Comparison of ENCODE assay signal across 8 mouse cellular contexts in the genomic region with DNA sequence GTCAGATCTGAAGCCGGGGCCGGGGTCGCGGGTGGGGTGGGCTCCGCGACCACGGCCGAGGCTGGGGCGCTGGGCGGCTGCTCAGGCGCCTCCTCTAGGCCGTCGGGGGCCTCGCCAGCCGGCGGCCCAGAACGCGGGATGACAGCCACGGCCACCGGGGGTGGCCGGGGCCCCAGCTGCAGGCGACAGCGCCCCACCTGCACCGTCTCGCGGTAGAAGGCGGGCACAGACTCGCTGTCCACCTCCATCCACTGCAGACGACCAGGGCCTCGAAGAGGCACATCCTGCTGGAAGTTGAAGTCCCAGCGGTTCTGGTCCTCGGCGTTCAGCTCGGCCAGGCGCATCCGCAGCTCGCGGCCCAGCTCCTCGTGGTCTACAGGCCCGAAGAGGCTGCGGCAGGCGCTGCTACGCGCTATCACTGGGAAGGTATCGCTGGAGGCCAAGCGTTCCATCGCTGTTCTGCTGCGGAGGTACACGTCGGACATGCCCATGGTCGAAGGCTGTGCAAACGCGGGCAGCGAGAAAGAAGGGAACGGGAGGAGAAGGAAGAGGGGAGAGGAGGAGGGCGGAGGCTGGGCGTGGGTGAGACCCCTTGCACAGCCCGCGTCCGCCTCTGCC. TPM values are rescaled to one million over a fixed set of nuclear protein-coding genes. Genes with fewer than 3 reads are reported as not detected.
DNase-seq lines count a peak whose midpoint lies in the region; ATAC-seq and TF ChIP-seq lines count a peak whose summit lies in the region.

No protein-coding gene starts in this region.

- peak overlapping the region; percentile 54 for H3K4me3 ChIP-seq in layer of hippocampus, adult 2 months
- H3K4me3 ChIP-seq in embryonic facial prominence, embryonic 14.5 days (ENCODE audit: low read depth, low read length): peak overlapping the region; percentile 60
- peak overlapping the region; percentile 43 for H3K4me3 ChIP-seq in hindbrain, postnatal 0 days (ENCODE audit: low read length)
- H3K4me3 ChIP-seq in midbrain, embryonic 16.5 days (ENCODE audit: low read depth, low read length): peak overlapping the region; percentile 50

- WGBS in embryonic facial prominence, embryonic 14.5 days: 36% methylated on average over 32 of the region's 60 CpGs
- WGBS in hindbrain, postnatal 0 days: 38% methylated on average over 57 of the region's 60 CpGs
- 33% methylated on average over 58 of the region's 60 CpGs for WGBS in midbrain, embryonic 16.5 days

- H3K36me3 ChIP-seq in embryonic facial prominence, embryonic 14.5 days (ENCODE audit: control insufficient read depth, insufficient read depth, low read length): peaks cover 13% of the 10 kb centered on the region; the same call in 1 of the 2 replicates
- no peaks in the 10 kb centered on the region for H3K36me3 ChIP-seq in hindbrain, postnatal 0 days (ENCODE audit: insufficient read depth, low read length)
- H3K36me3 ChIP-seq in midbrain, embryonic 16.5 days (ENCODE audit: control insufficient read depth, insufficient read depth, low read length): no peaks in the 10 kb centered on the region

- no peak for DNase-seq in layer of hippocampus, adult 2 months (ENCODE audit: low spot score in 2 of 2)
- no peak for DNase-seq in layer of hippocampus, adult 9-11 months
- no peak for DNase-seq in embryonic facial prominence, embryonic 14.5 days (ENCODE audit: low spot score)
- no peak for DNase-seq in hindbrain, postnatal 0 days (ENCODE audit: low spot score)
- DNase-seq in frontal cortex, postnatal 25 days (ENCODE audit: low spot score in 2 of 2): no peak
- DNase-seq in spleen, adult 18-20 months: no peak
- no peak for DNase-seq in cerebellum, adult 8-10 months

- no peaks in the 10 kb centered on the region for H3K27me3 ChIP-seq in embryonic facial prominence, embryonic 14.5 days (replicated peaks; ENCODE audit: control insufficient read depth, insufficient read depth, low read length)
- no peaks in the 10 kb centered on the region for H3K27me3 ChIP-seq in hindbrain, postnatal 0 days (ENCODE audit: insufficient read depth, low read length)
- H3K27me3 ChIP-seq in midbrain, embryonic 16.5 days (ENCODE audit: control insufficient read depth, insufficient read depth, low read depth, low read length): no peaks in the 10 kb centered on the region

- H3K4me1 ChIP-seq in embryonic facial prominence, embryonic 14.5 days (ENCODE audit: control insufficient read depth, insufficient read depth, low read length): peaks cover 5% of the 10 kb centered on the region; the same call in 1 of the 2 replicates
- H3K4me1 ChIP-seq in hindbrain, postnatal 0 days (ENCODE audit: insufficient read depth, low read length): no peaks in the 10 kb centered on the region
- 0 out of 2 replicates have a peak, but pooled peaks cover 3% of the 10 kb centered on the region for H3K4me1 ChIP-seq in midbrain, embryonic 16.5 days (ENCODE audit: control insufficient read depth, insufficient read depth, low read length)

- H3K27ac ChIP-seq in layer of hippocampus, adult 2 months: no peak overlapping the region
- peak overlapping the region; percentile 85 for H3K27ac ChIP-seq in embryonic facial prominence, embryonic 14.5 days (replicated peaks; ENCODE audit: low read depth, low read length)
- H3K27ac ChIP-seq in hindbrain, postnatal 0 days: no peak overlapping the region
- peak overlapping the region; percentile 52 for H3K27ac ChIP-seq in midbrain, embryonic 16.5 days (ENCODE audit: low read length)

- H3K9ac ChIP-seq in embryonic facial prominence, embryonic 14.5 days (ENCODE audit: low read depth, low read length): peak overlapping the region; percentile 83
- H3K9ac ChIP-seq in hindbrain, postnatal 0 days (replicated peaks; ENCODE audit: low read length): peak overlapping the region; percentile 41
- H3K9ac ChIP-seq in midbrain, embryonic 16.5 days (ENCODE audit: low read depth, low read length): peak overlapping the region; percentile 66

- peaks cover 27% of the 10 kb centered on the region for H3K9me3 ChIP-seq in embryonic facial prominence, embryonic 14.5 days (ENCODE audit: control insufficient read depth, low read length)
- H3K9me3 ChIP-seq in hindbrain, postnatal 0 days (ENCODE audit: low read length): peaks cover 6% of the 10 kb centered on the region; the same call in 1 of the 2 replicates
- peaks cover 17% of the 10 kb centered on the region for H3K9me3 ChIP-seq in midbrain, embryonic 16.5 days (replicated peaks; ENCODE audit: control insufficient read depth, low read length, poor library complexity, severe bottlenecking)

- ATAC-seq in embryonic facial prominence, embryonic 14.5 days (ENCODE audit: low read depth): peak; percentile 0; the same call in 1 of the 2 replicates
- ATAC-seq in hindbrain, postnatal 0 days: no peak
- no peak; the same call in 1 of the 2 replicates for ATAC-seq in midbrain, embryonic 16.5 days

- H3K4me2 ChIP-seq in embryonic facial prominence, embryonic 14.5 days (ENCODE audit: low read depth, low read length): peak overlapping the region; percentile 53
- H3K4me2 ChIP-seq in hindbrain, postnatal 0 days (ENCODE audit: low read depth, low read length): peak overlapping the region; percentile 62
- peak overlapping the region; percentile 56 for H3K4me2 ChIP-seq in midbrain, embryonic 16.5 days (ENCODE audit: low read length)

- TF ChIP-seq CTCF in layer of hippocampus, adult 2 months (conservative IDR thresholded peaks at IDR 0.05): no peak
- TF ChIP-seq CTCF in hindbrain, postnatal 0 days (IDR thresholded peaks at IDR 0.05; ENCODE audit: low read depth): no peak

RNA-seq across cellular contexts. Expression of gene Cdkn1c, which starts 0.5 kb away (rescaled TPM):
- total RNA-seq in layer of hippocampus, adult 2 months (2021): 1 to 10 TPM; 2.5 to 6.7 TPM
- 2,410 and 2,543 TPM in 2 replicates for polyA plus RNA-seq in embryonic facial prominence, embryonic 14.5 days (2014; fragmentation: Nextera tagmentation; extraction: Ambion mirVana)
- total RNA-seq in hindbrain, postnatal 0 days (2014; rRNA removed): 127 and 139 TPM in 2 replicates
- polyA plus RNA-seq in hindbrain, postnatal 0 days (2015; fragmentation: Nextera tagmentation; extraction: Ambion mirVana): 144 and 150 TPM in 2 replicates
- polyA plus RNA-seq in midbrain, embryonic 16.5 days (2015; fragmentation: Nextera tagmentation; extraction: Ambion mirVana): 171 and 184 TPM in 2 replicates

RNA-seq across cellular contexts. Expression of gene Slc22a18, which starts 13.2 kb away (rescaled TPM):
- total RNA-seq in layer of hippocampus, adult 2 months (2021): under 1 TPM; 0.29 to 0.54 TPM
- 2.5 and 2.8 TPM in 2 replicates for polyA plus RNA-seq in embryonic facial prominence, embryonic 14.5 days (2014; fragmentation: Nextera tagmentation; extraction: Ambion mirVana)
- 0.58 and 1.8 TPM in 2 replicates for total RNA-seq in hindbrain, postnatal 0 days (2014; rRNA removed)
- polyA plus RNA-seq in hindbrain, postnatal 0 days (2015; fragmentation: Nextera tagmentation; extraction: Ambion mirVana): 0.90 and 1.2 TPM in 2 replicates
- polyA plus RNA-seq in midbrain, embryonic 16.5 days (2015; fragmentation: Nextera tagmentation; extraction: Ambion mirVana): 0.55 and 1.1 TPM in 2 replicates

RNA-seq across cellular contexts. Expression of gene Phlda2, which starts 42.6 kb away (rescaled TPM):
- total RNA-seq in layer of hippocampus, adult 2 months (2021): not detected
- polyA plus RNA-seq in embryonic facial prominence, embryonic 14.5 days (2014; fragmentation: Nextera tagmentation; extraction: Ambion mirVana): 6.3 and 8.0 TPM in 2 replicates
- total RNA-seq in hindbrain, postnatal 0 days (2014; rRNA removed): 0.52 TPM in 1 of 2 replicates, not detected in the other
- 0.66 and 0.73 TPM in 2 replicates for polyA plus RNA-seq in hindbrain, postnatal 0 days (2015; fragmentation: Nextera tagmentation; extraction: Ambion mirVana)
- 0.93 TPM in 1 of 2 replicates, not detected in the other for polyA plus RNA-seq in midbrain, embryonic 16.5 days (2015; fragmentation: Nextera tagmentation; extraction: Ambion mirVana)

Comparison
In these comparisons a context has a peak if more than half of its experiments do, and no peak if none do; other contexts are left out.
1. H3K27ac ChIP-seq: peak in embryonic facial prominence, embryonic 14.5 days (single experiment) and midbrain, embryonic 16.5 days (single experiment); none in layer of hippocampus, adult 2 months (single experiment) and hindbrain, postnatal 0 days (single experiment).
2. RNA of gene Cdkn1c, which starts 0.5 kb away (polyA plus RNA-seq): 2,410 to 2,543 TPM in embryonic facial prominence, embryonic 14.5 days; 171 to 184 TPM in midbrain, embryonic 16.5 days and 144 to 150 TPM in hindbrain, postnatal 0 days; every median in the first group is over 10 times any median in the second.
3. Peak in every context shown above with its lines, with median percentiles within 50 percentile points of each other: H3K4me3 ChIP-seq, H3K4me2 ChIP-seq and H3K9ac ChIP-seq.